9 mouse cellular contexts compared by ENCODE assay signal in genomic region chr10:21636711-21637081, GRCm38 (mm10). TPM values are rescaled to one million over a fixed set of nuclear protein-coding genes. Genes with fewer than 3 reads are reported as not detected.
A peak's percentile ranks its signal among the peaks of the same experiment; 100 is the strongest.
DNase-seq lines count a peak whose midpoint lies in the region; ATAC-seq and TF ChIP-seq lines count a peak whose summit lies in the region.
"Had no signal": no experiment of that assay in that cellular context is flagged by ENCODE, and none has a peak within 500 bp of the region (broad histone marks: within the 10 kb centered on the region; RNA-seq: fewer than 3 reads in every experiment).

No protein-coding gene starts in this region.

- H3K27me3 ChIP-seq in embryonic facial prominence, embryonic 13.5 days = no peaks in the 10 kb centered on the region
- H3K27me3 ChIP-seq in embryonic facial prominence, embryonic 10.5 days (replicated peaks; ENCODE audit: low read depth, poor library complexity, severe bottlenecking) = no peaks in the 10 kb centered on the region
- peaks cover 7% of the 10 kb centered on the region; the same call in 1 of the 2 replicates for H3K27me3 ChIP-seq in heart, embryonic 15.5 days
- H3K27me3 ChIP-seq in midbrain, postnatal 0 days (ENCODE audit: insufficient read depth, low read length) = no peaks in the 10 kb centered on the region
- H3K27me3 ChIP-seq: limb, embryonic 13.5 days had no signal

- peak overlapping the region; percentile 9; the same call in 1 of the 2 replicates for H3K27ac ChIP-seq in embryonic facial prominence, embryonic 13.5 days
- H3K27ac ChIP-seq in embryonic facial prominence, embryonic 10.5 days (replicated peaks) = no peak overlapping the region
- peak overlapping the region; percentile 24; the same call in 1 of the 2 replicates for H3K27ac ChIP-seq in heart, embryonic 15.5 days
- H3K27ac ChIP-seq in midbrain, postnatal 0 days (ENCODE audit: low read depth, low read length) = no peak overlapping the region
- H3K27ac ChIP-seq: limb, embryonic 13.5 days had no signal

- no peak for ATAC-seq in embryonic facial prominence, embryonic 13.5 days (ENCODE audit: insufficient number of reproducible peaks, insufficient read depth, low FRiP score, low TSS enrichment, low read depth)
- ATAC-seq in heart, embryonic 15.5 days (replicated peaks; ENCODE audit: insufficient number of reproducible peaks, insufficient read depth, low FRiP score, low read depth) = peak; percentile 83
- no peak for ATAC-seq in midbrain, postnatal 0 days (ENCODE audit: low FRiP score)

- no peak overlapping the region for H3K4me2 ChIP-seq in embryonic facial prominence, embryonic 13.5 days
- no peak overlapping the region for H3K4me2 ChIP-seq in heart, embryonic 15.5 days
- H3K4me2 ChIP-seq in midbrain, postnatal 0 days (ENCODE audit: low read depth, low read length, poor library complexity, severe bottlenecking) = no peak overlapping the region
- H3K4me2 ChIP-seq: limb, embryonic 13.5 days had no signal

- WGBS in embryonic facial prominence, embryonic 13.5 days = 70% methylated on average over 6 of the region's 6 CpGs
- WGBS in embryonic facial prominence, embryonic 10.5 days = 82% methylated on average over 6 of the region's 6 CpGs
- WGBS in heart, embryonic 15.5 days = 26% methylated on average over 6 of the region's 6 CpGs
- WGBS in midbrain, postnatal 0 days = 64% methylated on average over 6 of the region's 6 CpGs

- no peak for DNase-seq in embryonic facial prominence, embryonic 10.5 days (ENCODE audit: low spot score)
- DNase-seq in MEL-GATA-1-ER (ENCODE audit: extremely low read depth, low read depth) = peak; percentile 6
- peak; percentile 55 to 80 for DNase-seq in kidney, postnatal 36 days
- DNase-seq in midbrain, postnatal 0 days (ENCODE audit: low spot score) = no peak
- no peak for DNase-seq in ovary, postnatal 14 days (ENCODE audit: low spot score)
- no peak for DNase-seq in gastrocnemius, adult 8-10 months (ENCODE audit: low spot score in 2 of 2)

- H3K9me3 ChIP-seq in embryonic facial prominence, embryonic 13.5 days = no peaks in the 10 kb centered on the region
- H3K9me3 ChIP-seq in embryonic facial prominence, embryonic 10.5 days = no peaks in the 10 kb centered on the region
- H3K9me3 ChIP-seq in heart, embryonic 15.5 days (replicated peaks) = no peaks in the 10 kb centered on the region
- no peaks in the 10 kb centered on the region for H3K9me3 ChIP-seq in midbrain, postnatal 0 days (ENCODE audit: low read length)
- H3K9me3 ChIP-seq: limb, embryonic 13.5 days had no signal

- H3K4me3 ChIP-seq in embryonic facial prominence, embryonic 13.5 days = no peak overlapping the region
- no peak overlapping the region for H3K4me3 ChIP-seq in embryonic facial prominence, embryonic 10.5 days
- no peak overlapping the region for H3K4me3 ChIP-seq in heart, embryonic 15.5 days
- H3K4me3 ChIP-seq in midbrain, postnatal 0 days (ENCODE audit: low read depth, low read length) = no peak overlapping the region
- H3K4me3 ChIP-seq: limb, embryonic 13.5 days had no signal

- H3K36me3 ChIP-seq in embryonic facial prominence, embryonic 13.5 days = no peaks in the 10 kb centered on the region
- no peaks in the 10 kb centered on the region for H3K36me3 ChIP-seq in embryonic facial prominence, embryonic 10.5 days (replicated peaks)
- no peaks in the 10 kb centered on the region for H3K36me3 ChIP-seq in heart, embryonic 15.5 days
- H3K36me3 ChIP-seq in midbrain, postnatal 0 days (ENCODE audit: insufficient read depth, low read length) = no peaks in the 10 kb centered on the region
- H3K36me3 ChIP-seq: limb, embryonic 13.5 days had no signal

- TF ChIP-seq CTCF in midbrain, postnatal 0 days (IDR thresholded peaks at IDR 0.05) = no peak

- H3K9ac ChIP-seq in embryonic facial prominence, embryonic 13.5 days = no peak overlapping the region
- H3K9ac ChIP-seq in heart, embryonic 15.5 days = no peak overlapping the region
- H3K9ac ChIP-seq in midbrain, postnatal 0 days (replicated peaks; ENCODE audit: low read length, poor library complexity, severe bottlenecking) = no peak overlapping the region
- H3K9ac ChIP-seq: limb, embryonic 13.5 days had no signal

- peaks cover 23% of the 10 kb centered on the region for H3K4me1 ChIP-seq in embryonic facial prominence, embryonic 13.5 days
- 0 out of 2 replicates have a peak, but pooled peaks cover 6% of the 10 kb centered on the region for H3K4me1 ChIP-seq in embryonic facial prominence, embryonic 10.5 days
- peaks cover 15% of the 10 kb centered on the region for H3K4me1 ChIP-seq in heart, embryonic 15.5 days (replicated peaks)
- no peaks in the 10 kb centered on the region for H3K4me1 ChIP-seq in midbrain, postnatal 0 days (ENCODE audit: insufficient read depth, low read length)

RNA-seq across cellular contexts. Expression of gene 1700020N01Rik, which starts 43.8 kb away (rescaled TPM):
- polyA plus RNA-seq in embryonic facial prominence, embryonic 13.5 days (2015; fragmentation: Nextera tagmentation; extraction: Ambion mirVana) = not detected in 2 replicates
- polyA plus RNA-seq in embryonic facial prominence, embryonic 10.5 days (2016; fragmentation: Nextera tagmentation; extraction: Ambion mirVana) = not detected in 2 replicates
- not detected in 2 replicates for polyA plus RNA-seq in heart, embryonic 15.5 days (2015; fragmentation: Nextera tagmentation; extraction: Ambion mirVana)
- total RNA-seq in midbrain, postnatal 0 days (2014; rRNA removed) = not detected in 2 replicates
- not detected in 2 replicates for polyA plus RNA-seq in midbrain, postnatal 0 days (2015; fragmentation: Nextera tagmentation; extraction: Ambion mirVana)
- total RNA-seq in gastrocnemius, adult 8-10 months (2022) = not detected
- polyA plus RNA-seq: limb, embryonic 13.5 days had no signal

Comparison
In these comparisons a context has a peak if more than half of its experiments do, and no peak if none do; other contexts are left out.
1. H3K27ac ChIP-seq: peak in embryonic facial prominence, embryonic 13.5 days (single experiment) and heart, embryonic 15.5 days (single experiment); none in embryonic facial prominence, embryonic 10.5 days (single experiment) and midbrain, postnatal 0 days (single experiment).
2. DNase-seq: peak in MEL-GATA-1-ER (single experiment) and kidney, postnatal 36 days (2 of 2); none in embryonic facial prominence, embryonic 10.5 days (single experiment), midbrain, postnatal 0 days (single experiment), ovary, postnatal 14 days (single experiment) and gastrocnemius, adult 8-10 months (0 of 2).